Mouse (Mus musculus) CH12.LX (cell line): ENCODE measurements around the gene Erbb4. TPM values are rescaled to one million over a fixed set of nuclear protein-coding genes. Genes with fewer than 3 reads are reported as not detected.

Experiments used
- DNase-seq: peaks from one replicate; pipeline ENCODE4 v3.0.0-alpha.2; 2013; ENCODE audit errors: extremely low read depth
- H3K27ac ChIP-seq: 2 replicates; pipeline ENCODE4 v1.5.1; 2012; ENCODE audit warnings: low read depth, mild to moderate bottlenecking, control low read depth, moderate library complexity; ENCODE audit not compliant: insufficient read depth
- H3K27me3 ChIP-seq: replicated peaks from 2 replicates; pipeline ENCODE3; 2012; ENCODE audit warnings: inconsistent platforms
- H3K36me3 ChIP-seq, 2 experiments: replicated peaks in 1 of 2; 2 replicates each; pipeline versions ENCODE3 to v1.6.1; 2012; ENCODE audit warnings: inconsistent platforms in 1 of 2, low read length in 1 of 2, mild to moderate bottlenecking in 1 of 2, mixed read lengths in 1 of 2, moderate library complexity in 1 of 2; ENCODE audit not compliant: control insufficient read depth in 1 of 2, insufficient read depth in 1 of 2
- H3K4me1 ChIP-seq, 2 experiments: 2 replicates each; pipeline ENCODE4 v1.6.1; 2012; ENCODE audit warnings: inconsistent platforms in 1 of 2, moderate library complexity in 1 of 2; ENCODE audit not compliant: insufficient read depth in 2 of 2, control insufficient read depth in 1 of 2
- H3K4me2 ChIP-seq: 2 replicates; pipeline ENCODE4 v1.6.1; 2012; ENCODE audit warnings: low read depth, mild to moderate bottlenecking, control low read depth; ENCODE audit not compliant: poor library complexity, insufficient read depth, severe bottlenecking
- H3K4me3 ChIP-seq, 3 experiments: fragments of 150-350 bp in 1 of 3; sonication (generic) in 1 of 3; replicated peaks in 1 of 3; 2 replicates each; pipeline versions ENCODE3 to v1.5.1; 2011 to 2012; ENCODE audit warnings: low read depth in 2 of 3, low read length in 2 of 3, mild to moderate bottlenecking in 2 of 3, moderate library complexity in 2 of 3, control low read depth in 1 of 3, improper control_type of control experiment in 1 of 3, inconsistent platforms in 1 of 3, mixed read lengths in 1 of 3; ENCODE audit not compliant: poor library complexity in 1 of 3
- H3K79me2 ChIP-seq: replicated peaks from 2 replicates; pipeline ENCODE4 v1.6.1; 2012; ENCODE audit warnings: mild to moderate bottlenecking, moderate library complexity; ENCODE audit not compliant: control insufficient read depth, poor library complexity, insufficient read depth, severe bottlenecking; ENCODE audit errors: extremely low read depth
- H3K9ac ChIP-seq: 2 replicates; pipeline ENCODE4 v1.6.1; 2012; ENCODE audit warnings: low read depth, mild to moderate bottlenecking, control low read depth, moderate library complexity; ENCODE audit not compliant: insufficient read depth
- H3K9me3 ChIP-seq: replicated peaks from 2 replicates; pipeline ENCODE3; 2012; ENCODE audit warnings: low read length, inconsistent platforms, mixed read lengths
- BHLHE40 ChIP-seq: IDR thresholded peaks from 2 replicates; pipeline ENCODE4 v1.6.1; 2011; ENCODE audit warnings: mild to moderate bottlenecking, low read depth, low read length, improper control_type of control experiment
- CHD1 ChIP-seq: IDR thresholded peaks from 2 replicates; pipeline ENCODE4 v1.6.1; 2012; ENCODE audit warnings: low read depth, low read length, improper control_type of control experiment, inconsistent platforms
- CHD2 ChIP-seq: IDR thresholded peaks from 2 replicates; pipeline ENCODE4 v1.6.1; 2011; ENCODE audit warnings: low read length, improper control_type of control experiment
- CTCF ChIP-seq, 2 experiments: IDR thresholded peaks in 1 of 2; conservative IDR thresholded peaks in 1 of 2; 2 replicates each; pipeline ENCODE4 v1.5.1; 2011 to 2012; ENCODE audit warnings: low read depth in 2 of 2, low read length in 2 of 2, improper control_type of control experiment in 1 of 2, inconsistent platforms in 1 of 2, mild to moderate bottlenecking in 1 of 2, moderate library complexity in 1 of 2
- E2F4 ChIP-seq: IDR thresholded peaks from 2 replicates; pipeline ENCODE4 v1.6.1; 2011; ENCODE audit warnings: low read depth, low read length, improper control_type of control experiment; ENCODE audit not compliant: insufficient replicate concordance
- ELF1 ChIP-seq: IDR thresholded peaks from 2 replicates; pipeline ENCODE4 v1.6.1; 2014; ENCODE audit warnings: low read depth, mild to moderate bottlenecking, inconsistent platforms, low read length, improper control_type of control experiment
- EP300 ChIP-seq: IDR thresholded peaks from 2 replicates; pipeline ENCODE4 v1.6.1; 2011; ENCODE audit warnings: low read length, improper control_type of control experiment
- ETS1 ChIP-seq: conservative IDR thresholded peaks from 2 replicates; pipeline ENCODE4 v1.6.1; 2012; ENCODE audit warnings: low read depth, mild to moderate bottlenecking, inconsistent platforms, low read length, improper control_type of control experiment, moderate library complexity
- JUND ChIP-seq: conservative IDR thresholded peaks from 2 replicates; pipeline ENCODE4 v1.6.1; 2011; ENCODE audit warnings: low read depth, low read length, improper control_type of control experiment
- KAT2A ChIP-seq: IDR thresholded peaks from 2 replicates; pipeline ENCODE4 v1.6.1; 2012; ENCODE audit warnings: low read length, improper control_type of control experiment, inconsistent platforms; ENCODE audit not compliant: insufficient replicate concordance
- MAFK ChIP-seq: IDR thresholded peaks from 2 replicates; pipeline ENCODE4 v1.6.1; 2011; ENCODE audit warnings: low read length, improper control_type of control experiment; ENCODE audit not compliant: insufficient replicate concordance
- MEF2A ChIP-seq: IDR thresholded peaks from 2 replicates; pipeline ENCODE4 v1.6.1; 2014; ENCODE audit warnings: low read depth, mild to moderate bottlenecking, inconsistent platforms, low read length, improper control_type of control experiment, borderline replicate concordance
- MXI1 ChIP-seq: IDR thresholded peaks from 2 replicates; pipeline ENCODE4 v1.6.1; 2011; ENCODE audit warnings: mild to moderate bottlenecking, low read depth, low read length, improper control_type of control experiment
- NELFE ChIP-seq: IDR thresholded peaks from 2 replicates; pipeline ENCODE4 v1.6.1; 2011; ENCODE audit warnings: low read depth, low read length, improper control_type of control experiment
- NRF1 ChIP-seq: IDR thresholded peaks from 2 replicates; pipeline ENCODE4 v1.6.1; 2014; ENCODE audit warnings: low read depth, mild to moderate bottlenecking, inconsistent platforms, low read length, improper control_type of control experiment, moderate library complexity
- PAX5 ChIP-seq: IDR thresholded peaks from 2 replicates; pipeline ENCODE4 v1.6.1; 2012; ENCODE audit warnings: low read length, inconsistent platforms, mixed read lengths
- POLR2A ChIP-seq: IDR thresholded peaks from 2 replicates; pipeline ENCODE4 v1.6.1; 2011; ENCODE audit warnings: low read depth, mild to moderate bottlenecking, improper control_type of control experiment, low read length
- RCOR1 ChIP-seq: conservative IDR thresholded peaks from 2 replicates; pipeline ENCODE4 v1.6.1; 2012; ENCODE audit warnings: low read depth, mild to moderate bottlenecking, inconsistent platforms, low read length, improper control_type of control experiment
- TBP ChIP-seq: conservative IDR thresholded peaks from 2 replicates; pipeline ENCODE4 v1.6.1; 2011; ENCODE audit warnings: low read depth, low read length, improper control_type of control experiment
- UBTF ChIP-seq: IDR thresholded peaks from 2 replicates; pipeline ENCODE4 v1.6.1; 2012; ENCODE audit warnings: low read depth, mild to moderate bottlenecking, inconsistent platforms, low read length, improper control_type of control experiment, moderate library complexity
- USF1 ChIP-seq: IDR thresholded peaks from 2 replicates; pipeline ENCODE4 v1.6.1; 2014; ENCODE audit warnings: low read depth, mild to moderate bottlenecking, inconsistent platforms, low read length, improper control_type of control experiment
- ZKSCAN1 ChIP-seq: IDR thresholded peaks from 2 replicates; pipeline ENCODE4 v1.6.1; 2012; ENCODE audit warnings: low read depth, inconsistent platforms, low read length, improper control_type of control experiment, borderline replicate concordance
- ZMIZ1 ChIP-seq: IDR thresholded peaks from 2 replicates; pipeline ENCODE4 v1.6.1; 2012; ENCODE audit warnings: low read depth, mild to moderate bottlenecking, inconsistent platforms, low read length, improper control_type of control experiment
- dilution Hi-C: fragments of 300-500 bp; cut with MboI; formaldehyde crosslinking; loops from 2 replicates; pipeline ENCODE4 v1.14.3; 2020; ENCODE audit warnings: low sequenced_read_pairs; ENCODE audit not compliant: extremely low pct_unique_long_range_greater_than_20kb, extremely low pct_ligation_motif_present
- in situ Hi-C: fragments of 300-500 bp; cut with MboI; formaldehyde crosslinking; loops from 3 replicates; pipeline ENCODE4 v1.14.3; 2019; ENCODE audit warnings: low sequenced_read_pairs, low pct_ligation_motif_present, low pct_unique_long_range_greater_than_20kb, mixed read lengths
- polyA plus RNA-seq: library from polyadenylated mRNA; unstranded; fragments of >175 nt; gene quantifications from 2 replicates; pipeline ENCODE4 v1.2.1, GENCODE M21; 2012; ENCODE audit warnings: low read depth; ENCODE audit not compliant: insufficient read length
- total RNA-seq, 2 experiments: library from RNA; depleted of rRNA; stranded (reverse); fragments of 300-350 nt in 1 of 2; fragments of >200 nt in 1 of 2; gene quantifications; 2 replicates each; pipeline ENCODE4 v1.2.3; 2012 to 2014

Erbb4 gene
- total and polyA plus RNA-seq, 3 experiments, result not detected

DNA sequence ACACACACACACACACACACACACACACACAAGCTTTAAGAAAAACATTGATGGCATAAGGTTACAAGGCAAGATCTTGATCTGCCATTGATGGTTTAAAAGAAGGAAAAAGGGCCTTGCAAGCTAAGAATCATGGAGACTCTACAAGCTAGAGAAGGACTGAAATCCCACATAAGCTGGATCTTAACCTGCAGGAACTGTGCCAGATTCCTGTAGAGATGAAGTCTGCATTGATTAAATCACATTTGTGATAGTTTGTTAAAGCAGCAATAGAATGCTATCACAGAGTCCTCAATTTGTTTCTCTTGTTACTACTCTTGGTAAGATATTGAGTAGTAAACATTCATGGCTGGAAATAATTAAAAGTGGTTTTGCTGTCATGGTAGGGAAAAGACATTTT is 33.5 kb upstream of the Erbb4 start:
- Histone ChIP-seq H3K9ac (no peak overlapping the region), H3K79me2 (no peaks in the 10 kb centered on the region), H3K4me3 (no peak overlapping the region)
- no peak for DNase-seq
- dilution Hi-C loops, result no loop called here
- no peak for TF ChIP-seq E2F4
- TF ChIP-seq CHD1, result no peak
- no peak for TF ChIP-seq ETS1
- TF ChIP-seq MXI1, result no peak
- no peak for TF ChIP-seq ELF1
- TF ChIP-seq UBTF, result no peak
- no peak for TF ChIP-seq CHD2
- TF ChIP-seq ZMIZ1, result no peak
- no peak for TF ChIP-seq MAFK
- no peak for TF ChIP-seq RCOR1
- no peak for TF ChIP-seq JUND
- no peak for TF ChIP-seq ZKSCAN1
- no peak for TF ChIP-seq POLR2A
- TF ChIP-seq, all 38 proteins: peak for 0
- no peaks in the 10 kb centered on the region for H3K36me3 ChIP-seq
- no peaks in the 10 kb centered on the region for H3K4me1 ChIP-seq
- H3K27me3 ChIP-seq, result no peaks in the 10 kb centered on the region
- in situ Hi-C loops, result no loop called here
- H3K27ac ChIP-seq, result no peak overlapping the region
- no peaks in the 10 kb centered on the region for H3K9me3 ChIP-seq
- H3K4me2 ChIP-seq, result no peak overlapping the region

DNA sequence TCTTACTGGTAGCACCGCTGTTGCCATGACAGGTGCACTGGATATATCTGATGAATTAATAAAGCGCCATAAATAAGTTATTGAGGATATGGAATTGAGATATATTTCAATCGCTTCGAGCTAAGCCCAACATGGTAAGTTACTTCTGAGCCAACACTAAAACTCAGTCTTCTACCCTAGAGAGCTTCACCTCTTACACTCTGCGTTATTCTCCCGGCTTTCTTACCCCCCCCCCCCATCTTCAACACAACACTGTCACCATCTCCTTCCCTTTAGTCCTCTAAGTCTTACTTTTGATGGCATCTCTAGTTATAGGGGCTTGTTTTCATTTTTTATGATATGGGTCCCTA is 31.6 kb upstream of the Erbb4 start:
- Histone ChIP-seq H3K79me2 (no peaks in the 10 kb centered on the region), H3K27me3 (no peaks in the 10 kb centered on the region), H3K9ac (no peak overlapping the region), H3K27ac (no peak overlapping the region), H3K4me1 (no peaks in the 10 kb centered on the region), H3K4me3 (no peak overlapping the region), H3K9me3 (no peaks in the 10 kb centered on the region), H3K4me2 (no peak overlapping the region), H3K36me3 (no peaks in the 10 kb centered on the region)
- TF ChIP-seq EP300 (no peak), TBP (no peak), BHLHE40 (no peak), KAT2A (no peak), CTCF (conservative IDR thresholded peaks at IDR 0.05 in 1 of 2, IDR thresholded peaks at IDR 0.05 in 1 of 2; ENCODE audit: low read depth in 2 of 2, low read length in 2 of 2) (no peak), NELFE (no peak), E2F4 (no peak), CHD1 (no peak), ELF1 (no peak), ZMIZ1 (no peak), MEF2A (no peak), USF1 (no peak), PAX5 (no peak), MXI1 (no peak), NRF1 (no peak)
- in situ Hi-C loops (no loop called here), dilution Hi-C loops (no loop called here)
- no peak for DNase-seq
